Mouse (Mus musculus) ES-Bruce4 (cell line): ENCODE results near the gene Six1.

Experiments used
- CTCF ChIP-seq: IDR thresholded peaks from one replicate; pipeline ENCODE4 v1.8.1; 2011; ENCODE audit warnings: low read depth, low read length
- EP300 ChIP-seq: IDR thresholded peaks from 2 replicates; pipeline ENCODE4 v1.6.1; 2011; ENCODE audit warnings: low read depth, low read length; ENCODE audit not compliant: insufficient read depth
- POLR2A ChIP-seq: IDR thresholded peaks from one replicate; pipeline ENCODE4 v1.8.1; 2011; ENCODE audit warnings: low read length; ENCODE audit not compliant: insufficient read depth

- TF ChIP-seq CTCF (no peak), POLR2A (no peak), EP300 (no peak)
Measured at GRCm38 (mm10) chr12:73040563-73041255, 13.0 kb downstream of the Six1 start.
